ENCODE assay signal across 10 mouse cellular contexts in genomic region chr2:20419975-20420374, GRCm38 (mm10).
DNase-seq lines count a peak whose midpoint lies in the region; TF ChIP-seq lines count a peak whose summit lies in the region.
"Had no signal": no experiment of that assay in that cellular context is flagged by ENCODE, and none has a peak within 500 bp of the region (broad histone marks: within the 10 kb centered on the region; RNA-seq: fewer than 3 reads in every experiment).

No protein-coding gene starts in this region.

- peak; percentile 11 for DNase-seq in layer of hippocampus, adult 11-12 months (ENCODE audit: low spot score)
- no peak for DNase-seq in layer of hippocampus, adult 8-10 months (ENCODE audit: low spot score in 2 of 2)
- DNase-seq in cerebellum, adult 18-20 months = peak; percentile 18 to 33
- peak; percentile 44 to 45 for DNase-seq in kidney, postnatal 25 days
- DNase-seq in gastrocnemius, postnatal 14 days = no peak
- no peak for DNase-seq in adrenal gland, postnatal 36 days
- no peak for DNase-seq in lung, postnatal 25 days (ENCODE audit: low spot score)

- intact Hi-C loops in gastrocnemius, postnatal 14 days (cut with DNase I; ENCODE audit: low total_unique reads) = no loop called here

- H3K4me1 ChIP-seq in embryonic fibroblast, embryonic 13.5 days (ENCODE audit: control insufficient read depth, insufficient read depth, low read length) = no peaks in the 10 kb centered on the region
- H3K4me1 ChIP-seq: stomach, embryonic 15.5 days had no signal

- H3K4me3 ChIP-seq in embryonic fibroblast, embryonic 13.5 days (ENCODE audit: insufficient read depth, low read length) = no peak overlapping the region
- H3K4me3 ChIP-seq: neural tube, embryonic 13.5 days; stomach, embryonic 15.5 days had no signal

- no peak for TF ChIP-seq CTCF in embryonic fibroblast, embryonic 13.5 days (IDR thresholded peaks at IDR 0.05; ENCODE audit: borderline replicate concordance, insufficient read depth, low read length)

- peak overlapping the region; percentile 71; the same call in 1 of the 2 replicates for H3K27ac ChIP-seq in embryonic fibroblast, embryonic 13.5 days (ENCODE audit: insufficient read depth, low read length)
- H3K27ac ChIP-seq: neural tube, embryonic 13.5 days; stomach, embryonic 15.5 days had no signal

- no peak for TF ChIP-seq POLR2A in embryonic fibroblast, embryonic 13.5 days (IDR thresholded peaks at IDR 0.05; ENCODE audit: low read depth, low read length)

Comparison
In these comparisons a context has a peak if more than half of its experiments do, and no peak if none do; other contexts are left out.
1. DNase-seq: peak in layer of hippocampus, adult 11-12 months (single experiment), cerebellum, adult 18-20 months (2 of 2) and kidney, postnatal 25 days (2 of 2); none in layer of hippocampus, adult 8-10 months (0 of 2), gastrocnemius, postnatal 14 days (single experiment), adrenal gland, postnatal 36 days (0 of 2) and lung, postnatal 25 days (single experiment).